Mouse (Mus musculus): ENCODE data around the gene Cd79b. TPM values are rescaled to one million over a fixed set of nuclear protein-coding genes. Genes with fewer than 3 reads are reported as not detected.

The Cd79b gene
- polyA plus RNA-seq, 1 experiment from 2014 or later: 0.66 TPM

DNA sequence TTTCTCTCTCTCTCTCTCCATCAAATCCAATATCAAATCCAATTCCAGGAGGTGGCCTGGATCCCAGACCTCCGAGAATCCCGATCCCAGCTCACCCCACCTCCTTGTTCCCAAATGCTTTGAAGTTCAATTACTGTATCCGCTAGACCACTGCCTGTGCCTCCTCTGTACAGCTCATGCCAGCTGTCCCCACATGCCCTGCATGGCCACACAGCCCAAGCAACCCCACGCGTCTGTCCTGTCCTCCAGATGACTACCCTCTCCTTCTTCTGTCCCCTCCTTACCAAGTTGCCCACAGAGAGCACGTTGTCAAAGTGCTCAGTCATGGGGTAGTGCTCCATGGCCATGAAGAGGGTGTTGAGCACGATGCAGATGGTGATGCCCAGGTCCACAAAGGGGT is 24.3 kb upstream of the Cd79b start:
- no peak overlapping the region for H3K27ac ChIP-seq
- no peaks in the 10 kb centered on the region; the same call in 1 of the 2 replicates for H3K4me1 ChIP-seq (replicated peaks)
- ATAC-seq: no peak
- no peaks in the 10 kb centered on the region for H3K27me3 ChIP-seq
- WGBS: 90% methylated on average over 7 of the region's 7 CpGs
- H3K36me3 ChIP-seq: no peaks in the 10 kb centered on the region
- H3K9ac ChIP-seq (replicated peaks): no peak overlapping the region
- H3K4me3 ChIP-seq (replicated peaks): no peak overlapping the region
- no peaks in the 10 kb centered on the region for H3K9me3 ChIP-seq
- no peak overlapping the region for H3K4me2 ChIP-seq (replicated peaks)

DNA sequence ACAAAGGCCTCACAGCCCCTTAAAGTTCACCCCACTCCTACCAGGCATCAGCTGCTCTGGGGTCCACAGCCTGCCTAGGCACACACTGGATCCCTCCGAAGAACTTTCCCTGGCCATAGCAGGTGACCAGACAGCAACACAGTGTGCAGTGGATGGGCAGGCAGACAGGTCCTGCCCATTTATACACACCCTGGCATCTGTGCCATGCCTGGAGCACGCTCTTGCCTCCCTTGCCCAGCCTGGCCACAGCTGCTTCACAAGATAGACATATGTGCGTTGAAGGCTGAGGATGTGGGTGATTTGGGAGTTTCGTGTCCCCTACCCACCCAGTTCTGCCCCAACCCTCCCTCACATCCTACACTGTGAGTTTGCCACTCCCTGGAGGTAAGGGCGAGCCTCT is 23.5 kb upstream of the Cd79b start:
- Histone ChIP-seq H3K4me2 (replicated peaks) (no peak overlapping the region), H3K4me1 (replicated peaks) (no peaks in the 10 kb centered on the region; the same call in 1 of the 2 replicates), H3K36me3 (no peaks in the 10 kb centered on the region), H3K9ac (replicated peaks) (no peak overlapping the region), H3K4me3 (replicated peaks) (no peak overlapping the region), H3K27ac (no peak overlapping the region), H3K9me3 (no peaks in the 10 kb centered on the region), H3K27me3 (no peaks in the 10 kb centered on the region)
- 74% methylated on average over 5 of the region's 5 CpGs for WGBS
- no peak for ATAC-seq

GRCm38 (mm10) chr11:106334066-106334465 is 19.5 kb upstream of the Cd79b start:
- H3K4me1 ChIP-seq (replicated peaks): no peaks in the 10 kb centered on the region; the same call in 1 of the 2 replicates
- H3K27me3 ChIP-seq: no peaks in the 10 kb centered on the region
- no peak for ATAC-seq
- no peak overlapping the region for H3K4me3 ChIP-seq (replicated peaks)
- H3K9ac ChIP-seq (replicated peaks): no peak overlapping the region
- no peak overlapping the region for H3K27ac ChIP-seq
- H3K36me3 ChIP-seq: no peaks in the 10 kb centered on the region
- no peak overlapping the region for H3K4me2 ChIP-seq (replicated peaks)
- 12% methylated on average over 2 of the region's 2 CpGs for WGBS
- no peaks in the 10 kb centered on the region for H3K9me3 ChIP-seq

- WGBS: 45% methylated on average over 4 of the region's 4 CpGs
- H3K9ac ChIP-seq (replicated peaks): no peak overlapping the region
These were observed 17.9 kb upstream of the Cd79b start for GRCm38 (mm10) chr11:106332458-106332857.

GRCm38 (mm10) chr11:106329682-106330081 is 15.1 kb upstream of the Cd79b start:
- H3K4me2 ChIP-seq (replicated peaks): no peak overlapping the region
- ATAC-seq: no peak
- H3K4me1 ChIP-seq (replicated peaks): no peaks in the 10 kb centered on the region
- 72% methylated on average over 7 of the region's 7 CpGs for WGBS
- H3K9ac ChIP-seq (replicated peaks): no peak overlapping the region
- H3K4me3 ChIP-seq (replicated peaks): no peak overlapping the region
- H3K9me3 ChIP-seq: no peaks in the 10 kb centered on the region
- H3K27ac ChIP-seq: no peak overlapping the region
- H3K36me3 ChIP-seq: no peaks in the 10 kb centered on the region
- no peaks in the 10 kb centered on the region for H3K27me3 ChIP-seq

More at GRCm38 (mm10) chr11:106332458-106332857, 17.9 kb upstream of the Cd79b start:
- Histone ChIP-seq H3K27ac (no peak overlapping the region), H3K4me1 (replicated peaks) (no peaks in the 10 kb centered on the region), H3K27me3 (no peaks in the 10 kb centered on the region), H3K9me3 (no peaks in the 10 kb centered on the region), H3K4me2 (replicated peaks) (no peak overlapping the region), H3K36me3 (no peaks in the 10 kb centered on the region), H3K4me3 (replicated peaks) (no peak overlapping the region)
- no peak for ATAC-seq

DNA sequence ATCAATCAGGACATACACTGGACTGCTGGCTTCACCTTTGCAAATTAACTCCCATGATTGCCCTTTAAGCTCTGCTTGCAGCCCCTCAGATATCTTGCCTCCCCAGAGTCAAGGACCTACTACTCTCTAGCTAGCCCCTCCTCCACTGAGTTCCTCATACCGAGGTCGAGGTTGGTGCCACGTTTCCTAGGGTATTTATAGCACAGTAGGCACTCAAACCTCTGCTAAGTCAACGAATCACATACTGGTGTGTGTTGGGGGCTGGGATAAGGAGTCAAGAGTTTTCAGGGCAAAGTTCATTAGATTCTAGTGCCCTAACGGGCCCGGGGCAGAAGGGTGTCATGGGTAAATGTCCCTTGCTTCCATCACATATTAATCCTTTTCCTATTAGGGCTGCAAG is 14.6 kb upstream of the Cd79b start:
- H3K4me2 ChIP-seq (replicated peaks): no peak overlapping the region
- 86% methylated on average over 6 of the region's 6 CpGs for WGBS
- no peak overlapping the region for H3K4me3 ChIP-seq (replicated peaks)
- H3K27ac ChIP-seq: no peak overlapping the region
- H3K9ac ChIP-seq (replicated peaks): no peak overlapping the region
- H3K27me3 ChIP-seq: no peaks in the 10 kb centered on the region
- no peaks in the 10 kb centered on the region for H3K4me1 ChIP-seq (replicated peaks)
- no peaks in the 10 kb centered on the region for H3K36me3 ChIP-seq
- no peaks in the 10 kb centered on the region for H3K9me3 ChIP-seq
- ATAC-seq: no peak

- no peaks in the 10 kb centered on the region for H3K4me1 ChIP-seq (replicated peaks)
- H3K9ac ChIP-seq (replicated peaks): no peak overlapping the region
- H3K27me3 ChIP-seq: no peaks in the 10 kb centered on the region
- H3K36me3 ChIP-seq: no peaks in the 10 kb centered on the region
- ATAC-seq: no peak
- H3K4me2 ChIP-seq (replicated peaks): no peak overlapping the region
- H3K4me3 ChIP-seq (replicated peaks): no peak overlapping the region
- no peak overlapping the region for H3K27ac ChIP-seq
- H3K9me3 ChIP-seq: no peaks in the 10 kb centered on the region
- 76% methylated on average over 5 of the region's 5 CpGs for WGBS
These were observed 14.0 kb upstream of the Cd79b start for GRCm38 (mm10) chr11:106328521-106328920.

DNA sequence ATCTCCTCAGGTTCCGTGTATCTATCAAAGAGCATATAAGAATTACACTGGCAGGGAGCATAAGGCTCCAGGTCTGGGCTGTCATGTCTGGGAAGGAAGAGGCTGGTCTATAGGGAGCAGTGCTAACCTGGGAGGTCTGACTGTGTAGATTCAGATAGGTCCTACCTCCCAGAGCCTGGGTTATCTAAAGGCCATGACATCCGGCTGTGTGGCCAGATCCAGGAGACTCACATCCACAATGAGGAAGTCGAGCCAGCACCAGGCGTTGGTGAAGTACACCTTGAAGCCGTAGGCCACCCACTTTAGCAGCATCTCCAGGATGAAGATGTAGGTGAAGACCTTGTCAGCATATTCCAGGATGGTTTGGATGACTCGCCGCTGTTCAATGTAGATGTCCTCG is 11.9 kb upstream of the Cd79b start:
- H3K27ac ChIP-seq: no peak overlapping the region
- no peak overlapping the region for H3K4me3 ChIP-seq (replicated peaks)
- 92% methylated on average over 8 of the region's 8 CpGs for WGBS
- H3K9me3 ChIP-seq: no peaks in the 10 kb centered on the region
- H3K36me3 ChIP-seq: no peaks in the 10 kb centered on the region
- no peak for ATAC-seq
- no peaks in the 10 kb centered on the region for H3K27me3 ChIP-seq
- H3K9ac ChIP-seq (replicated peaks): 0 out of 2 replicates have a peak overlapping the region, but pooled peaks have one; percentile 10
- H3K4me1 ChIP-seq (replicated peaks): no peaks in the 10 kb centered on the region
- H3K4me2 ChIP-seq (replicated peaks): no peak overlapping the region

GRCm38 (mm10) chr11:106325566-106326206 is 11.1 kb upstream of the Cd79b start:
- Histone ChIP-seq H3K4me2 (replicated peaks) (no peak overlapping the region), H3K4me3 (replicated peaks) (no peak overlapping the region), H3K27ac (no peak overlapping the region), H3K4me1 (replicated peaks) (no peaks in the 10 kb centered on the region), H3K36me3 (no peaks in the 10 kb centered on the region), H3K9me3 (no peaks in the 10 kb centered on the region), H3K27me3 (no peaks in the 10 kb centered on the region), H3K9ac (replicated peaks) (no peak overlapping the region)
- ATAC-seq: no peak
- WGBS: 75% methylated on average over 8 of the region's 8 CpGs

DNA sequence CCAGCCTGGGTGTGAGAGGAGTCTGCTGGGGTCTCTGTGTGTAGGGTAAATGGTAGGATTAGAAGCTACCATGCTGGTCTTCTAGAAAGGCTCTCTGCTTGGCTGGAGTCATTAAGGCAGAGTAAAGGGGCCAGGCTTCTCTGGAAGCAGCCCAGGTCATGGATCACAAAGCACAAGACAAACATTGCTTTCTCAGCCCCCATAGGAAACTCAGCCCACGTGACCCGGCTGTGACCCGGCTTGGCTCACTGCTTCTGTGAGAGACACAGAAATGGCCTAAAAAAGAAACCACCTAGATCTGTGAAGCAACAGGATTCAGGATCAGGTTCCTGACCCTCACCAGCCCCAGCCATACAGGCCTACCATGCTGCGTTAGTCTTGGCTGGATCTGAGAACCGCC is 10.3 kb upstream of the Cd79b start:
- no peaks in the 10 kb centered on the region for H3K36me3 ChIP-seq
- no peaks in the 10 kb centered on the region for H3K9me3 ChIP-seq
- no peak overlapping the region for H3K4me3 ChIP-seq (replicated peaks)
- no peak overlapping the region for H3K27ac ChIP-seq
- 47% methylated on average over 5 of the region's 5 CpGs for WGBS
- H3K27me3 ChIP-seq: no peaks in the 10 kb centered on the region
- no peak overlapping the region for H3K4me2 ChIP-seq (replicated peaks)
- no peaks in the 10 kb centered on the region for H3K4me1 ChIP-seq (replicated peaks)
- ATAC-seq: no peak
- H3K9ac ChIP-seq (replicated peaks): no peak overlapping the region

DNA sequence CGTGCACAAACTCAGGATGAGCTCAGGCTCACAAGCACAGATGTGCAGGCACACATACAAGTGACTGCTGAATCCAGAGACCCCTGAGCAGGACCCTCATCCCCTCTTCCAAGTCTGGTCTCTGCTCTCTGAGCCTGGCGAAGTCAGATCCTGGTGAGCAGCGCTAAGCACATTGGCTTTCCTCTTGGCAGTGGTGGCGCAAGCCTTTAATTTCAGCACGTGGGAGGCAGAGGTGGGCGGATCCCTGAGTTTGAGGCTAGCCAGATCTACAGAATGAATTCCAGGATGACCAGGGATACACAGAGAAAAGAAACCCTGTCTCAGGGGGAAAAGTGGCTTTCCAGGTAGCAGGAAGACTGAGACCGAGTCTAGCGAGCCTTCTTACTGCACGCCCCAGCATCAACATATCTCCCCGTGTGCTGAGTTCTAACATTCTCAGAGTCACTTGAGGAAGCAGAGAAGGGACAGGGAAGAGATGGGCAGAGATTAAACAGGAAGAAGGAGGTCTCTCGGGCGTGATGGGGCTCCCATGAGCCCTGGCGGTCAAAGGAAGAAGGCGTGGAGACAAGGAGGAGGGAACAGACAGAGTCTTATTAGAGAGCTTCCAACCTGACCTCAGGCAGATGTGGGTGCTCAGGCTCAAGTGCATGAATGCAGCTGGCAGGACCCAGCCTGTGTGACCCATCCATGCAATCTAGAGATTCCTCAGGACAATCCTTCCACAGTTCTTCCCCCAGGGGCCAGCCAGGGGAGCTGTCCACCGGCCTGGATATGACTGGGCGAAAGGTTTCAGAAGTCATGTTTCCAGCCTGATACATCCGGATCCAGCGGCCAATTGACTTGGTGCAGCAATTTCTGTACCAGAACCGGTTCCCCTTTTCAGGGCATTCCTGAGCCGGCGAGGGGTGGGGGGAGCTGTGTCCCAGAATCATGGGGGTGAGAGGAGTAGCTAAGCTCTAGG is 4.1 kb upstream of the Cd79b start:
- ATAC-seq: no peak
- no peaks in the 10 kb centered on the region for H3K9me3 ChIP-seq
- H3K4me3 ChIP-seq (replicated peaks): no peak overlapping the region
- no peaks in the 10 kb centered on the region for H3K4me1 ChIP-seq (replicated peaks)
- H3K4me2 ChIP-seq (replicated peaks): no peak overlapping the region
- H3K27ac ChIP-seq: no peak overlapping the region
- H3K27me3 ChIP-seq: no peaks in the 10 kb centered on the region
- no peaks in the 10 kb centered on the region for H3K36me3 ChIP-seq
- WGBS: 79% methylated on average over 21 of the region's 21 CpGs
- H3K9ac ChIP-seq (replicated peaks): no peak overlapping the region

DNA sequence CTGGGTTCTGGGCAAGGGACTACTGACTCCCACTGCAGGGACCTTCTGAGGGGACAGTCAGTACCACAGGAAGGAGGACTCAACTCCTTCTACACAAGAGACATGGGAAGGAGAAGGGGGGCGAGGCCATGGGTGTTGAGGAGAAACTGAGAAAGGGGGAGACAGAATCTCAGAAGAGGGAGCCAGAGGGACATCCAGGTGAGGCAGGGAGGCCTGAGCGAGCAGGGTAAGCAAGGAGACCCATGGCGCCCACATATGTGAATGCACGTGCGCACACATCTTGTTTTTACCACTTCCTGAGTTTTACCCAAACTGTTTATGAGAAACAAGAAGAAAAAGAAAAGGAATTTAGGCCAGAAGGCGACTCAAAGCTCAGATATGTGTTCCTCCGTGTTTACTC is 3.2 kb upstream of the Cd79b start:
- no peak for ATAC-seq
- Histone ChIP-seq H3K4me3 (replicated peaks) (no peak overlapping the region), H3K27ac (no peak overlapping the region), H3K9ac (replicated peaks) (no peak overlapping the region), H3K4me2 (replicated peaks) (no peak overlapping the region), H3K4me1 (replicated peaks) (no peaks in the 10 kb centered on the region), H3K27me3 (no peaks in the 10 kb centered on the region), H3K36me3 (no peaks in the 10 kb centered on the region), H3K9me3 (no peaks in the 10 kb centered on the region)
- 84% methylated on average over 7 of the region's 7 CpGs for WGBS
